ENCODE assay signal across 9 mouse cellular contexts in genomic region chrX:135993192-135993594, GRCm38 (mm10). TPM values are rescaled to one million over a fixed set of nuclear protein-coding genes. Genes with fewer than 3 reads are reported as not detected.
DNase-seq lines count a peak whose midpoint lies in the region; ATAC-seq and TF ChIP-seq lines count a peak whose summit lies in the region.
"Not testable (repeated sequence)": the region's sequence is repeated elsewhere in the genome, so short reads cannot be mapped to it uniquely, and the experiment has no call there.
"Had no signal": no experiment of that assay in that cellular context is flagged by ENCODE, and none has a peak within 500 bp of the region (broad histone marks: within the 10 kb centered on the region; RNA-seq: fewer than 3 reads in every experiment).

No protein-coding gene starts in this region.

- H3K4me2 ChIP-seq in embryonic facial prominence, embryonic 15.5 days (replicated peaks); heart, embryonic 14.5 days (ENCODE audit: low read length); intestine, embryonic 14.5 days (ENCODE audit: low read length); limb, embryonic 15.5 days: not testable (repeated sequence)
- H3K4me2 ChIP-seq in neural tube, embryonic 15.5 days = peak overlapping the region; percentile 25

- TF ChIP-seq POLR2A in cerebellum, adult 2 months (IDR thresholded peaks at IDR 0.05; ENCODE audit: borderline replicate concordance, insufficient read depth, low read length) = not testable (repeated sequence)

- not testable (repeated sequence) for H3K4me1 ChIP-seq in cerebellum, adult 2 months (ENCODE audit: control insufficient read depth, insufficient read depth, low read length); embryonic facial prominence, embryonic 15.5 days; heart, embryonic 14.5 days (ENCODE audit: control insufficient read depth in 2 of 2, insufficient read depth in 2 of 2, low read length in 2 of 2); intestine, embryonic 14.5 days (replicated peaks; ENCODE audit: control insufficient read depth, insufficient read depth, low read length); limb, embryonic 15.5 days; neural tube, embryonic 15.5 days

- not testable (repeated sequence) for TF ChIP-seq CTCF in cerebellum, adult 2 months (IDR thresholded peaks at IDR 0.05; ENCODE audit: borderline replicate concordance, insufficient read depth, low read depth, low read length)

- H3K27me3 ChIP-seq in cerebellum, adult 2 months (ENCODE audit: control insufficient read depth, insufficient read depth, low read length); embryonic facial prominence, embryonic 15.5 days; heart, embryonic 14.5 days (ENCODE audit: control insufficient read depth, insufficient read depth, low read length); intestine, embryonic 14.5 days (replicated peaks; ENCODE audit: control insufficient read depth, insufficient read depth, low read length); limb, embryonic 15.5 days; neural tube, embryonic 15.5 days (replicated peaks): not testable (repeated sequence)

- ATAC-seq in embryonic facial prominence, embryonic 15.5 days (ENCODE audit: insufficient number of reproducible peaks, low FRiP score, low TSS enrichment, low read depth) = peak; percentile 80
- peak; percentile 78 for ATAC-seq in heart, embryonic 14.5 days (ENCODE audit: insufficient number of reproducible peaks, insufficient read depth, low FRiP score, low read depth)
- ATAC-seq in intestine, embryonic 14.5 days (replicated peaks; ENCODE audit: low FRiP score, low TSS enrichment, low read depth) = peak; percentile 90
- peak; percentile 88 for ATAC-seq in limb, embryonic 15.5 days (ENCODE audit: insufficient number of reproducible peaks, low FRiP score, low TSS enrichment, low read depth)
- peak; percentile 22; the same call in 1 of the 2 replicates for ATAC-seq in megakaryocyte-erythroid progenitor cell, adult 5-6 weeks (replicated peaks; ENCODE audit: low FRiP score, low TSS enrichment, poor library complexity, severe bottlenecking)
- ATAC-seq in neural tube, embryonic 15.5 days (ENCODE audit: low FRiP score) = peak; percentile 92

- 32% methylated on average over 2 of the region's 3 CpGs for WGBS in cerebellum, adult 2 months
- 48% methylated on average over 2 of the region's 3 CpGs for WGBS in embryonic facial prominence, embryonic 15.5 days
- 69% methylated on average over 2 of the region's 3 CpGs for WGBS in heart, embryonic 14.5 days
- 30% methylated on average over 2 of the region's 3 CpGs for WGBS in intestine, embryonic 14.5 days
- WGBS in limb, embryonic 15.5 days = 59% methylated on average over 2 of the region's 3 CpGs
- 35% methylated on average over 2 of the region's 3 CpGs for WGBS in neural tube, embryonic 15.5 days

- peak; percentile 20 to 27 for DNase-seq in cerebellum, adult 2 months
- DNase-seq in intestine, embryonic 14.5 days (ENCODE audit: low spot score) = not testable (repeated sequence)

- not testable (repeated sequence) for H3K9me3 ChIP-seq in embryonic facial prominence, embryonic 15.5 days (replicated peaks); heart, embryonic 14.5 days (ENCODE audit: control insufficient read depth, low read length); intestine, embryonic 14.5 days (ENCODE audit: control insufficient read depth, low read length); limb, embryonic 15.5 days; neural tube, embryonic 15.5 days (replicated peaks)

- H3K9ac ChIP-seq in embryonic facial prominence, embryonic 15.5 days; heart, embryonic 14.5 days (ENCODE audit: low read length); intestine, embryonic 14.5 days (ENCODE audit: low read length); limb, embryonic 15.5 days; neural tube, embryonic 15.5 days (replicated peaks): not testable (repeated sequence)

- H3K4me3 ChIP-seq in cerebellum, adult 2 months (replicated peaks; ENCODE audit: insufficient read depth, low read depth, low read length) = peak overlapping the region; percentile 26
- H3K4me3 ChIP-seq in embryonic facial prominence, embryonic 15.5 days (replicated peaks); heart, embryonic 14.5 days (ENCODE audit: control insufficient read depth in 1 of 2, insufficient read depth in 1 of 2, low read depth in 1 of 2, low read length in 2 of 2); intestine, embryonic 14.5 days (ENCODE audit: low read depth, low read length); limb, embryonic 15.5 days; neural tube, embryonic 15.5 days (replicated peaks): not testable (repeated sequence)

- peak overlapping the region; percentile 53; the same call in 1 of the 2 replicates for H3K27ac ChIP-seq in cerebellum, adult 2 months (ENCODE audit: insufficient read depth, low read length)
- not testable (repeated sequence) for H3K27ac ChIP-seq in embryonic facial prominence, embryonic 15.5 days (replicated peaks); heart, embryonic 14.5 days (replicated peaks in 1 of 2; ENCODE audit: control insufficient read depth in 1 of 2, insufficient read depth in 1 of 2, low read depth in 2 of 2, low read length in 2 of 2); intestine, embryonic 14.5 days (ENCODE audit: low read depth); limb, embryonic 15.5 days
- 0 out of 2 replicates have a peak overlapping the region, but pooled peaks have one; percentile 9 for H3K27ac ChIP-seq in neural tube, embryonic 15.5 days (replicated peaks)

- not testable (repeated sequence) for H3K36me3 ChIP-seq in embryonic facial prominence, embryonic 15.5 days; heart, embryonic 14.5 days (ENCODE audit: control insufficient read depth, insufficient read depth, low read length); intestine, embryonic 14.5 days (ENCODE audit: control insufficient read depth, insufficient read depth, low read length); limb, embryonic 15.5 days; neural tube, embryonic 15.5 days

RNA-seq across cellular contexts. Expression of gene Arxes2, which starts 0.4 kb away (rescaled TPM):
- polyA plus RNA-seq in cerebellum, adult 2 months (2012; rRNA removed) = 143 TPM in 2 replicates
- polyA plus RNA-seq in embryonic facial prominence, embryonic 15.5 days (2015; fragmentation: Nextera tagmentation; extraction: Ambion mirVana) = 50.3 and 54.0 TPM in 2 replicates
- polyA plus RNA-seq in heart, embryonic 14.5 days (2014; fragmentation: Nextera tagmentation; extraction: Ambion mirVana) = 74.2 and 78.4 TPM in 2 replicates
- polyA plus RNA-seq in intestine, embryonic 14.5 days (2014; fragmentation: Nextera tagmentation; extraction: Ambion mirVana) = 85.0 and 86.0 TPM in 2 replicates
- 52.1 and 54.1 TPM in 2 replicates for polyA plus RNA-seq in limb, embryonic 15.5 days (2015; fragmentation: Nextera tagmentation; extraction: Ambion mirVana)
- 1.4 and 2.2 TPM in 2 replicates for total RNA-seq in megakaryocyte-erythroid progenitor cell, adult 5-6 weeks (2014; fragmentation: Nextera tagmentation)
- 5.0 TPM in 1 of 2 replicates, not detected in the other for total RNA-seq in megakaryocyte-erythroid progenitor cell, adult 5-6 weeks (2017)
- 244 and 276 TPM in 2 replicates for polyA plus RNA-seq in neural tube, embryonic 15.5 days (2015; fragmentation: Nextera tagmentation; extraction: Ambion mirVana)
- total RNA-seq: MEL had no signal

RNA-seq across cellular contexts. Expression of gene Arxes1, which starts 40.0 kb away (rescaled TPM):
- polyA plus RNA-seq in cerebellum, adult 2 months (2012; rRNA removed) = 36.7 and 40.0 TPM in 2 replicates
- 24.4 and 26.5 TPM in 2 replicates for polyA plus RNA-seq in embryonic facial prominence, embryonic 15.5 days (2015; fragmentation: Nextera tagmentation; extraction: Ambion mirVana)
- 27.5 and 27.6 TPM in 2 replicates for polyA plus RNA-seq in heart, embryonic 14.5 days (2014; fragmentation: Nextera tagmentation; extraction: Ambion mirVana)
- polyA plus RNA-seq in intestine, embryonic 14.5 days (2014; fragmentation: Nextera tagmentation; extraction: Ambion mirVana) = 35.9 and 40.5 TPM in 2 replicates
- 25.9 and 27.6 TPM in 2 replicates for polyA plus RNA-seq in limb, embryonic 15.5 days (2015; fragmentation: Nextera tagmentation; extraction: Ambion mirVana)
- not detected in 2 replicates for total RNA-seq in megakaryocyte-erythroid progenitor cell, adult 5-6 weeks (2014; fragmentation: Nextera tagmentation)
- not detected in 2 replicates for total RNA-seq in megakaryocyte-erythroid progenitor cell, adult 5-6 weeks (2017)
- 137 and 163 TPM in 2 replicates for polyA plus RNA-seq in neural tube, embryonic 15.5 days (2015; fragmentation: Nextera tagmentation; extraction: Ambion mirVana)
- total RNA-seq: gastrocnemius, postnatal 36 days; MEL had no signal

Comparison
In these comparisons a context has a peak if more than half of its experiments do, and no peak if none do; other contexts are left out.
1. ATAC-seq: peak in every context shown above with its lines; median percentile 92 in neural tube, embryonic 15.5 days; 90 in intestine, embryonic 14.5 days; 88 in limb, embryonic 15.5 days; 80 in embryonic facial prominence, embryonic 15.5 days; 78 in heart, embryonic 14.5 days; 22 in megakaryocyte-erythroid progenitor cell, adult 5-6 weeks.